Mouse (Mus musculus): ENCODE measurements around the gene Ttc30b. TPM values are rescaled to one million over a fixed set of nuclear protein-coding genes. Genes with fewer than 3 reads are reported as not detected.
A peak's percentile ranks its signal among the peaks of the same experiment; 100 is the strongest.
"Not testable (repeated sequence)": the region's sequence is repeated elsewhere in the genome, so short reads cannot be mapped to it uniquely, and the experiment has no call there.

Gene Ttc30b
- polyA plus RNA-seq (2014; fragmentation: Nextera tagmentation; extraction: Ambion mirVana) = 10.1 and 13.1 TPM in 2 replicates

DNA sequence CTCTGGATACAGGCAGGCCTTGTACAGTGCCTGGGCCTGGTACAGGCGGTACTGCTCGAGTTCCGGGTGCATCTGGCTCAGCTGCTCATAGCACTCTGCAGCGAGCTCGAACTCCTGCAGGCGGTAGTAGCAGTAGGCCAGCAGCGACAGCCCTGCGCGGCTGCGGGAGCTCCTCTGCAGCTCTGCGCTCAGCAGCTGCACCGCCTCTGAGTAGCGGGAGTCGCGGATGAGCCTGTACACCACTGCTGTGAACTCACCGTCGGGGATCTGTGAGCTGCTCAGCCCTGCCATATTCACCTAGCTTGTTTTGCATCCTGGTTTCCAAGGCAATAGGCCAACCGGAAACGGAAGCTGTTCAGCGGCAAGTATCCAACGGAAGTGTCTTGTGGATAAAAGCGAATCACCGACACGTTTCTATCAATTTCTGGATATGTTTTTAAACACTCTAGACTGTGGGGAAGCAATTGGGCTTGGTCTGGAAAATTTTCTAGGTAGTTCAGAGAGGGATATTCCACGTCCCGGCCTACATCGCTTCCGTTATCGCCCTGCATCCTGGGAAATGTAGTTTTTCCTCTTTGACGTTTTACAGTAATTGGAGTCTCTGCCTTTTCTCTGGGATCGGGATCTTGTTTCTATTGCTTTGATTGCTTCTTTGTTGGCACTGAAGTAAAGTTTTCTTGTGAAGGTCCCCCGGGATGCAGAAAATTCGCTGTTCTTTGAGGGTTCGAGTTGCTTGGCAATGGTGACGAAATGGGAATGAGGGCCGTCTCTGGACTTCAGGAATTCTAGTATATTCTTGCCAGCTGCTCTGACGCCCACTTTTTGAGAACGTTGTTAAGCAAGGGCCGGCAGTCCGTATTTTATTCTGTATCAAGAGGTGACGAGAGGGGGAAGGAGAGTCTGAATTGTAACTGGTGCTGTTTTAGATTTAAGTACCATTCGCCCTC is at the start of gene Ttc30b:
Gene Ttc30b, minus strand, starts transcription at position 469 of the 947 bp plus-strand sequence.
- no peaks in the 10 kb centered on the region for H3K4me1 ChIP-seq (ENCODE audit: insufficient read depth)
- no peak for TF ChIP-seq CTCF (IDR thresholded peaks at IDR 0.05; ENCODE audit: low read depth)
- peak within 1 kb of the TSS; percentile 60 for H3K9ac ChIP-seq
- 0 out of 2 replicates have a peak, but pooled peaks cover under 1% of the 10 kb centered on the region for H3K27me3 ChIP-seq (ENCODE audit: insufficient read depth, low read length)
- H3K36me3 ChIP-seq (ENCODE audit: insufficient read depth) = no peaks in the 10 kb centered on the region
- H3K4me3 ChIP-seq (ENCODE audit: low read depth, low read length) = peak within 1 kb of the TSS; percentile 51
- no peaks in the 10 kb centered on the region for H3K9me3 ChIP-seq (ENCODE audit: low read depth, low read length)
- peak; percentile 89 for ATAC-seq (ENCODE audit: insufficient read depth)
- H3K27ac ChIP-seq (ENCODE audit: low read depth) = peak within 1 kb of the TSS; percentile 90
- peak within 1 kb of the TSS; percentile 78 for H3K4me2 ChIP-seq
- peak; percentile 92 for DNase-seq
- 3% methylated on average over 32 of the region's 42 CpGs for WGBS

DNA sequence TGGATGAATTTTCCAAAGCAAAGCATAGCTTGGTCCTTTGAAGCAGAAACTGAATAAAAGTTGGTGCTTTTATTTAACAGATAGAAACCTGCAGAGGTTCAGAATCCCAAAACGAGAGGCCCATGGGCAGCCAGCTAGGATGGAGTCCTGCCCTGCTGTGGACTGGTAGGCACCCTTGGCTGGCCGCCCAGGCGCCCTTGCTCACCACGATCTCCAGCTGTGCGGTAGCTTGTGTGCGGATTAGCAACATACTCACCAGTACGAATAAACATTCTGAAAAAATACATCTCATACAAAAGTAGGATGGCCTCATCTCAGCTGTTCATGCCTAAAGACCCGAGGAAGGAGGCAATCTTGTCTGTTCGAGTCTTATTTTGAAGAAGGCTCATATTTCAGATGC is 49.4 kb upstream of the Ttc30b start:
- Histone ChIP-seq H3K9me3 (ENCODE audit: low read depth, low read length) (no peaks in the 10 kb centered on the region), H3K27me3 (ENCODE audit: insufficient read depth, low read length) (no peaks in the 10 kb centered on the region), H3K4me1 (ENCODE audit: insufficient read depth) (peaks cover 25% of the 10 kb centered on the region), H3K9ac (no peak overlapping the region), H3K4me3 (ENCODE audit: low read depth, low read length) (no peak overlapping the region), H3K27ac (ENCODE audit: low read depth) (no peak overlapping the region), H3K4me2 (no peak overlapping the region), H3K36me3 (ENCODE audit: insufficient read depth) (no peaks in the 10 kb centered on the region)
- no peak for ATAC-seq (ENCODE audit: insufficient read depth)
- DNase-seq = no peak
- no peak for TF ChIP-seq CTCF (IDR thresholded peaks at IDR 0.05; ENCODE audit: low read depth)
- WGBS = 56% methylated on average over 9 of the region's 9 CpGs

DNA sequence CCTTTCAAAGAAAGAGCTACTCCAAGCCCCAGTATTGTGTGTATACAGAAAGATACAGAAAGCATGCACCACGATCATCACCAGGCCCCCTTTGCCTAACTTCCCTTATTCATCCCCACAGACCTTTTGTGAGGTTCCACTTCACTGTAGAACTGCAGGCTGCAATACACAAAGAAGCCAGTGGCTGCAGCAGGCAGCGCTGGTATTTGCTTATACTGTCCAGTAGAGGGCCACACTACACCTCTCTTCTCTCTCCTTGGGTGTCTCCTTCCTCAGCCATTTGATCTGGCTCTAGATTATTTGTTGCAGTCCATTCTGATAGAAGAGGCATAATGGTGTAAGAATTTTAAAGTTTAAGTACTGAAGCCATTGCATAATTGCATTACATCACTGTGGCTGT is 46.7 kb upstream of the Ttc30b start:
- H3K4me3 ChIP-seq (ENCODE audit: low read depth, low read length) = no peak overlapping the region
- peak; percentile 93 for DNase-seq
- no peaks in the 10 kb centered on the region for H3K27me3 ChIP-seq (ENCODE audit: insufficient read depth, low read length)
- TF ChIP-seq CTCF (IDR thresholded peaks at IDR 0.05; ENCODE audit: low read depth) = peak; percentile 100
- peak; percentile 68 for ATAC-seq (ENCODE audit: insufficient read depth)
- H3K9ac ChIP-seq = no peak overlapping the region
- no peaks in the 10 kb centered on the region for H3K9me3 ChIP-seq (ENCODE audit: low read depth, low read length)
- no peak overlapping the region for H3K4me2 ChIP-seq
- WGBS = 1% methylated on average over 2 of the region's 2 CpGs
- H3K36me3 ChIP-seq (ENCODE audit: insufficient read depth) = no peaks in the 10 kb centered on the region
- peak overlapping the region; percentile 46; the same call in 1 of the 2 replicates for H3K27ac ChIP-seq (ENCODE audit: low read depth)
- H3K4me1 ChIP-seq (ENCODE audit: insufficient read depth) = peaks cover 11% of the 10 kb centered on the region

DNA sequence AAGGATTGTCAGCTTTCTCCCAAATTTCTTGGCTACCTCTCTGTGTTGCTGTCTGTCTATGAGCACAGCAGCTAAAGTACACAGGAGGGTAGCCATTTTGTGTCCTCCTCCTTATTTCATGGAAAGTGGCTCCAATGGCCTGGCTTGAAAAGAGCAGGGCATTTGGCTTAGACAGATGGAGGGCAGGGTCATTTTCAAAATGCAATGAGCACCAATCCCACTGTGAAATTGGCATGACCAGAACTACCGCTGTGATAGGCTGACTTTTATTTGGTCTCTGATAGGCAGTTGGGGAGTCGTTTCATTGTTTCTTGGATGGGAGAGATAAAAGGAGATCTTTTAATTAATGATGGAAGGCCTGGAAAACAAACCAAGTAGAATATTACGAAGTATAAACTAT is 45.5 kb upstream of the Ttc30b start:
- no peaks in the 10 kb centered on the region for H3K36me3 ChIP-seq (ENCODE audit: insufficient read depth)
- 56% methylated on average over 3 of the region's 3 CpGs for WGBS
- no peaks in the 10 kb centered on the region for H3K27me3 ChIP-seq (ENCODE audit: insufficient read depth, low read length)
- H3K9ac ChIP-seq = no peak overlapping the region
- no peak overlapping the region for H3K27ac ChIP-seq (ENCODE audit: low read depth)
- no peak overlapping the region for H3K4me2 ChIP-seq
- H3K9me3 ChIP-seq (ENCODE audit: low read depth, low read length) = no peaks in the 10 kb centered on the region
- ATAC-seq (ENCODE audit: insufficient read depth) (no peak), DNase-seq (no peak)
- no peak for TF ChIP-seq CTCF (IDR thresholded peaks at IDR 0.05; ENCODE audit: low read depth)
- peaks cover 11% of the 10 kb centered on the region for H3K4me1 ChIP-seq (ENCODE audit: insufficient read depth)
- no peak overlapping the region for H3K4me3 ChIP-seq (ENCODE audit: low read depth, low read length)

DNA sequence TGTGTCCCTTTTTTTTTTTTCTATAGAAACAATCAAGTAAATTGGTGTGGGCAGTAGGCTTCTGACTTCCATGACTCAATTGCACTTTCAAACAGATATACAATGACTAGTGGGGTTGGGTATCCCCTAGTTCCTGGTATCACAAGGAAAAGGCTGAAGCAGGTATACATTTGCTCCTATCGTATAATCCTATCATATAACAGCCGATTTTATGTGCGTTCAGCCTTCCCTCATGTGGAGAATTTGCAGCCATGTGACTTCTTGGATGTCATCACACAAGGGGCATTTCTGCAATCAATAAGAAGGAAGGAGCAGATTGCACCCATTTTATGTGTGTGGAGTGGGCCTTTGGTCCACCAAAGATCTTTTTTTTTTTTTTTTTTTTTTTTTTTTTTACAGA is 44.7 kb upstream of the Ttc30b start:
- no peak for DNase-seq
- Histone ChIP-seq H3K9ac (no peak overlapping the region), H3K27me3 (ENCODE audit: insufficient read depth, low read length) (no peaks in the 10 kb centered on the region), H3K4me2 (no peak overlapping the region), H3K4me3 (ENCODE audit: low read depth, low read length) (no peak overlapping the region), H3K27ac (ENCODE audit: low read depth) (no peak overlapping the region), H3K36me3 (ENCODE audit: insufficient read depth) (no peaks in the 10 kb centered on the region), H3K9me3 (ENCODE audit: low read depth, low read length) (no peaks in the 10 kb centered on the region), H3K4me1 (ENCODE audit: insufficient read depth) (peaks cover 6% of the 10 kb centered on the region)
- no peak for TF ChIP-seq CTCF (IDR thresholded peaks at IDR 0.05; ENCODE audit: low read depth)
- ATAC-seq (ENCODE audit: insufficient read depth) = no peak
- 92% methylated on average over 3 of the region's 3 CpGs for WGBS

DNA sequence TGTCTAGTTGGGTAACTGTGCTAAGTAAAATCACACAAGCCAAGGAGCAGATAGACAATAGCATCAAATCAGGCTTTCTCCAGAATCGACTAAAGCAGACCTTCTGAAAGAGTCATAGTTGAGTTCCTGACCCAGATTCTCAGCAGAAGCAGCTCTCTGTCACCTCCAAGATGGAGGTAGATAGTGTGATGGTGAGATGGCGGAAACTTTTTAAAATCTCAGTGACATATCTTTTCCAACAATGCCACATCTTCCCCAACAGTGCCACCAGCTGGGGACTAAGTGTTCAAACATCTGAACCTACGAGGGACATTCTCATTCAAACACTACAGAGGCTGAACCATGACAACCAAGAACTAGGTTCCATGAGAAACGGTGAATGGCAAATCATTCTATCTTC is 44.2 kb upstream of the Ttc30b start:
- Histone ChIP-seq H3K36me3 (ENCODE audit: insufficient read depth) (no peaks in the 10 kb centered on the region), H3K9me3 (ENCODE audit: low read depth, low read length) (no peaks in the 10 kb centered on the region), H3K4me3 (ENCODE audit: low read depth, low read length) (no peak overlapping the region), H3K4me2 (no peak overlapping the region), H3K27me3 (ENCODE audit: insufficient read depth, low read length) (no peaks in the 10 kb centered on the region), H3K27ac (ENCODE audit: low read depth) (no peak overlapping the region), H3K4me1 (ENCODE audit: insufficient read depth) (peaks cover 1% of the 10 kb centered on the region), H3K9ac (no peak overlapping the region)
- no peak for ATAC-seq (ENCODE audit: insufficient read depth)
- WGBS = 95% methylated on average over 4 of the region's 4 CpGs
- peak; percentile 14; the same call in 1 of the 2 replicates for TF ChIP-seq CTCF (IDR thresholded peaks at IDR 0.05; ENCODE audit: low read depth)
- DNase-seq = no peak

DNA sequence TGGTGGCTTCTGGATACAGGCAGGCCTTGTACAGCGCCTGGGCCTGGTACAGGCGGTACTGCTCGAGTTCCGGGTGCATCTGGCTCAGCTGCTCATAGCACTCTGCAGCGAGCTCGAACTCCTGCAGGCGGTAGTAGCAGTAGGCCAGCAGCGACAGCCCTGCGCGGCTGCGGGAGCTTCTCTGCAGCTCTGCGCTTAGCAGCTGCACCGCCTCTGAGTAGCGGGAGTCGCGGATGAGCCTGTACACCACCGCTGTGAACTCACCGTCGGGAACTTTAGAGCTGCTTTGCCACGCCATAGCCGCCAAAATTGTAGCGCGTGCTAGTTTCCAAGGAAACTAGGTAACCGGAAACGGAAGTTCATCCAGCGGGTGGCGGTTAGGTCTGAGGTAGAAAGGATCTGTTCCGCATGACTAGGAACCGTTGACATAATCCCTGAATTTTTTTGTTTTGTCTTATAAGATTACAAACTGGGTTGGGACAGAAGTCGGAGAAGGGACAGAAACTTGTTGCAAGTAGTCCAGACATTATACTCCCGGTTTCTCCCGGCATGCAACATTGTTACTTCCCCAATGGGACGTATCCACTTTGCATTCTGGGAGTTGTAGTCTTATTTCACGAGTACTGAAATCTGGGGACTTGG is 43.2 kb upstream of the Ttc30b start, which contains the start of gene Ttc30a1:
Gene Ttc30a1, minus strand, starts transcription at position 528 of the 642 bp plus-strand sequence.
- H3K4me1 ChIP-seq (ENCODE audit: insufficient read depth); H3K27ac ChIP-seq (ENCODE audit: low read depth); H3K27me3 ChIP-seq (ENCODE audit: insufficient read depth, low read length); H3K36me3 ChIP-seq (ENCODE audit: insufficient read depth); H3K9me3 ChIP-seq (ENCODE audit: low read depth, low read length): not testable (repeated sequence)
- ATAC-seq (ENCODE audit: insufficient read depth) = peak; percentile 64
- Histone ChIP-seq H3K4me2 (peak within 1 kb of the TSS; percentile 68), H3K9ac (peak within 1 kb of the TSS; percentile 46), H3K4me3 (ENCODE audit: low read depth, low read length) (peak within 1 kb of the TSS; percentile 39)
- 2% methylated on average over 30 of the region's 34 CpGs for WGBS
- DNase-seq = peak; percentile 93

DNA sequence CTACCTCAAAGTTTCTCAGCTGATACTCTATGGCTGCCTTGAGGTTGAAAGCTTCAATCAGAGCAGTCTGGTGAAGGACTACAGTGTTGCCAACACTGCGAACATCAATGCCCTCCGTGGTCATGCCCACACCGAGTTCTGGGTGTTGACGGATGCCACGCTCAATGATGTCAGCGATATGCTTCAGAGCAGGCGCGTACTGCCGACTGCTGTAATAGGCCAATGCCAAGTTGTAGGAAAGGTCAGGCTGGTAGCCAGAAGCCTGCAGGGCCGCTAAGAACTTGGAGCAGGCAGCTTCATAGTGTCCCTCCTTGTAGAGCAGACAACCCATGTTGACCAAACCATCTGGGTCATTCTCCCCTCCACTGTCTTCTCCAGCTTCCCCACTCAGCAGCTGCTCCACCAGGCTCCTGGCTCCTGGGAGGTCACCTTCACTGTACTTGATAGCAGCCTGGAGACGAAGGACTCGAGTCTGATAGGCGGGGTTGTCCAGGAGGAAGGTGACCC is 42.6 kb upstream of the Ttc30b start:
- H3K36me3 ChIP-seq (ENCODE audit: insufficient read depth); H3K9ac ChIP-seq; H3K27me3 ChIP-seq (ENCODE audit: insufficient read depth, low read length); H3K4me1 ChIP-seq (ENCODE audit: insufficient read depth); H3K9me3 ChIP-seq (ENCODE audit: low read depth, low read length); H3K27ac ChIP-seq (ENCODE audit: low read depth); DNase-seq: not testable (repeated sequence)
- peak overlapping the region; percentile 68 for H3K4me2 ChIP-seq
- ATAC-seq (ENCODE audit: insufficient read depth) = 0 out of 2 replicates have a peak, but pooled peaks have one; percentile 8
- 95% methylated on average over 13 of the region's 13 CpGs for WGBS
- H3K4me3 ChIP-seq (ENCODE audit: low read depth, low read length) = peak overlapping the region; percentile 39

DNA sequence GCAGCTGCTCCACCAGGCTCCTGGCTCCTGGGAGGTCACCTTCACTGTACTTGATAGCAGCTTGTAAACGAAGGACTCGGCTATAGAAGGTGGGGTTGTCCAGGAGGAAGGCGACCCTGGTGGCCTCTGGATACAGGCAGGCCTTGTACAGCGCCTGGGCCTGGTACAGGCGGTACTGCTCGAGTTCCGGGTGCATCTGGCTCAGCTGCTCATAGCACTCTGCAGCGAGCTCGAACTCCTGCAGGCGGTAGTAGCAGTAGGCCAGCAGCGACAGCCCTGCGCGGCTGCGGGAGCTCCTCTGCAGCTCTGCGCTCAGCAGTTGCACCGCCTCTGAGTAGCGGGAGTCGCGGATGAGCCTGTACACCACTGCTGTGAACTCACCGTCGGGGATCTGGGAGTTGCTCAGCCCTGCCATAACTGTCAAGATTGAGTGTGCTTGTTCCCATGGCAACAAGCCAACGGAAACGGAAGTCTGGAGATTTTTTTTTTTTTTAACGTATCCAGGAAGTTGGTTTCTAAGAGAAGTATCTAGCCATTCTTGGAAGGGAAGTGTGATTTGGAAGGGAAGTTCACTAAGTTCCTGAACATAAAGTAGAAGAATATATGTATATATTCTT is 39.5 kb upstream of the Ttc30b start, which contains the start of gene Ttc30a2:
Gene Ttc30a2, minus strand, starts transcription at position 419 of the 617 bp plus-strand sequence.
- not testable (repeated sequence) for H3K36me3 ChIP-seq (ENCODE audit: insufficient read depth); H3K9ac ChIP-seq; H3K4me3 ChIP-seq (ENCODE audit: low read depth, low read length); H3K4me1 ChIP-seq (ENCODE audit: insufficient read depth); H3K9me3 ChIP-seq (ENCODE audit: low read depth, low read length); H3K27ac ChIP-seq (ENCODE audit: low read depth); H3K27me3 ChIP-seq (ENCODE audit: insufficient read depth, low read length); H3K4me2 ChIP-seq
- ATAC-seq (ENCODE audit: insufficient read depth) (peak; percentile 19; the same call in 1 of the 2 replicates), DNase-seq (peak; percentile 72)
- 26% methylated on average over 17 of the region's 24 CpGs for WGBS
